Mouse (Mus musculus): ENCODE measurements around the gene Fam83g. TPM values are rescaled to one million over a fixed set of nuclear protein-coding genes. Genes with fewer than 3 reads are reported as not detected.
A peak's percentile ranks its signal among the peaks of the same experiment; 100 is the strongest.

Gene Fam83g
- polyA plus RNA-seq, 1 experiment = 0.55 TPM

GRCm38 (mm10) chr11:61722077-61722476 lies 38.2 kb downstream of the Fam83g start:
- TF ChIP-seq POLR2A (IDR thresholded peaks at IDR 0.05; ENCODE audit: borderline replicate concordance, extremely low read depth, insufficient read depth, insufficient read length, poor library complexity, severe bottlenecking) = no peak
- no peak for TF ChIP-seq CTCF (IDR thresholded peaks at IDR 0.05; ENCODE audit: borderline replicate concordance, extremely low read depth, insufficient read depth, insufficient read length)
- DNase-seq (ENCODE audit: low read depth) = no peak

DNA sequence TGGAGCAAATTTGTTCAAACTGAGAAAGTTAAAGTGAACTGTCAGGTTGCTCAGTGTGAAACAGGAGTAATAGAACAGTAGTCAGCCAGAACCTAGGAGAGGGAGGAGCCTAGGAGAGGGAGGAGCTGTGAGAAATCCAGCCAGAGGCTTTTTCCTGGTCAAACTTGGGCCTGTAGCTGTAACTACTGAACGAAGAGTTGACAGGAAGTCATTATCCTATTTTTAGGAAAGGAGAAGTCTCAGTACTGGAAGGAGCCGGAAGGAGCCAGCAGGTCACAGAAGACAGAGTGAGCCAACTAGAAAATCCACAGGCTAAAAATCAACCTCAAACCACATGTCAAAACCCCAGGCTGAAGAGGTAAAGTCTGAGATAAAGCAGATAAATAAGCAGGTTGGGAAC lies 44.1 kb downstream of the Fam83g start:
- TF ChIP-seq POLR2A (IDR thresholded peaks at IDR 0.05; ENCODE audit: borderline replicate concordance, extremely low read depth, insufficient read depth, insufficient read length, poor library complexity, severe bottlenecking) (no peak), CTCF (IDR thresholded peaks at IDR 0.05; ENCODE audit: borderline replicate concordance, extremely low read depth, insufficient read depth, insufficient read length) (no peak)

DNA sequence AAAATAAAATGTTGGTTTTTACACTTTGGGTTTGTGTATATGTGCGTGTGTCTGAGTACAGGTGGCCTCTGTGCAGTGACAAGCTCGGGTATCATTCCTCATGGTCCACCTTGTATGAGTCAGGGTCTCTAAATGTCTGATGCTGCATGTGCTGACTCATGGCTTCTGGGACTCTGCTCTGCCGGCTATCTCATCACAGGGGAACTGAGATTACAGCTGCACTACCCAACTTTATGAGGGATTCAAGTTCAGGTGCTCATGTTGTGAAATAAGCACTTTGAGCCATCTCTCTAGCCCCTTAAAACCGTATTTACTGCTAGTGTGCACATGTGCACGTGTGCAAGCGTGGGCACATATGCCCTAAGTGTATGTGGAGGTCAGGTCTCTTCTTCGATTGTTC lies 48.8 kb downstream of the Fam83g start:
- DNase-seq (ENCODE audit: low read depth) = no peak
- TF ChIP-seq CTCF (IDR thresholded peaks at IDR 0.05; ENCODE audit: borderline replicate concordance, extremely low read depth, insufficient read depth, insufficient read length) (no peak), POLR2A (IDR thresholded peaks at IDR 0.05; ENCODE audit: borderline replicate concordance, extremely low read depth, insufficient read depth, insufficient read length, poor library complexity, severe bottlenecking) (no peak)

More for the DNA sequence above, 44.1 kb downstream of the Fam83g start:
- no peak for DNase-seq (ENCODE audit: low read depth)

DNA sequence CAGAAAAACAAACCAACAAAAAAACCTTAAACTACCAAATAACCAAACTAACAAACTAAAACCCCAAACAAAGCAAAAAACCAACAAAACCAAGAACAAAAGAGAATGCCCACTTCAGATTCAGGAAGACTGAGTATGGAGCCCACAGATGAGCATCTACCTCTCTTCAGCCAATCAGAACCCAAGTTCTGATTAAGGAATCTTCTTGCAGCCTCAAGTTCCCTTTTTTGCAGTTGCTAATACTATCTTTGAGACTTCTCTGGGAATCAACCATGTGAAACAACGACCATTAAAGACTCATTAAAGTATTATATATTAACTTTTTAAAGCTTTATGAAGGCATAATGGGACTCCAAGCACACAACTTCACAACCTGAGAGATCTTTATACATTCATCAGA lies 53.4 kb downstream of the Fam83g start:
- DNase-seq (ENCODE audit: low read depth) = no peak
- TF ChIP-seq POLR2A (IDR thresholded peaks at IDR 0.05; ENCODE audit: borderline replicate concordance, extremely low read depth, insufficient read depth, insufficient read length, poor library complexity, severe bottlenecking) (no peak), CTCF (IDR thresholded peaks at IDR 0.05; ENCODE audit: borderline replicate concordance, extremely low read depth, insufficient read depth, insufficient read length) (no peak)

GRCm38 (mm10) chr11:61740500-61740899 lies 56.6 kb downstream of the Fam83g start:
- DNase-seq (ENCODE audit: low read depth) = no peak

GRCm38 (mm10) chr11:61743768-61744167 lies 59.9 kb downstream of the Fam83g start:
- no peak for TF ChIP-seq CTCF (IDR thresholded peaks at IDR 0.05; ENCODE audit: borderline replicate concordance, extremely low read depth, insufficient read depth, insufficient read length)
- TF ChIP-seq POLR2A (IDR thresholded peaks at IDR 0.05; ENCODE audit: borderline replicate concordance, extremely low read depth, insufficient read depth, insufficient read length, poor library complexity, severe bottlenecking) = no peak
- peak; percentile 4 for DNase-seq (ENCODE audit: low read depth)

More at GRCm38 (mm10) chr11:61740500-61740899, 56.6 kb downstream of the Fam83g start:
- TF ChIP-seq CTCF (IDR thresholded peaks at IDR 0.05; ENCODE audit: borderline replicate concordance, extremely low read depth, insufficient read depth, insufficient read length) = no peak
- TF ChIP-seq POLR2A (IDR thresholded peaks at IDR 0.05; ENCODE audit: borderline replicate concordance, extremely low read depth, insufficient read depth, insufficient read length, poor library complexity, severe bottlenecking) = no peak

DNA sequence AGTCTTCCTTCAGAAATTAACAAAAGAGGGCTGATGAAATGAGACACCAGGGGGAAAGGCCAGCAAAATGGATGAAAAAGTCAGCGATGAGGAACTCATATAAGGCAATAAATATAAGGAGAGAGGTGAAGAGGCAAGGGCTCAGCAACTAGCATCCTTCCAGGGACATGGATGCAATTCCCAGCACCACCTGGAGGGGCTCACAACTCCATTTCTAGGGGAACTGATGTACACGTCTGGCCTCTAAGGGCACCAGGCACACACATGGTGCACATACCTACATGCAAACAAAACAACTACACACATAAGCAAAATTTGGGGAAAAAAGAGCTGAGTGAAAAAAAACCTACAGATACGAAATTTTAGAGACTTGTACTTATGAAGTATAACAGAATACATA lies 60.6 kb downstream of the Fam83g start:
- no peak for TF ChIP-seq POLR2A (IDR thresholded peaks at IDR 0.05; ENCODE audit: borderline replicate concordance, extremely low read depth, insufficient read depth, insufficient read length, poor library complexity, severe bottlenecking)
- TF ChIP-seq CTCF (IDR thresholded peaks at IDR 0.05; ENCODE audit: borderline replicate concordance, extremely low read depth, insufficient read depth, insufficient read length) = peak; percentile 41; the same call in 1 of the 2 replicates
- DNase-seq (ENCODE audit: low read depth) = no peak

- TF ChIP-seq POLR2A (IDR thresholded peaks at IDR 0.05; ENCODE audit: borderline replicate concordance, extremely low read depth, insufficient read depth, insufficient read length, poor library complexity, severe bottlenecking) (no peak), CTCF (IDR thresholded peaks at IDR 0.05; ENCODE audit: borderline replicate concordance, extremely low read depth, insufficient read depth, insufficient read length) (no peak)
- DNase-seq (ENCODE audit: low read depth) = no peak
Observed at GRCm38 (mm10) chr11:61745781-61746180, 61.9 kb downstream of the Fam83g start.

- no peak for DNase-seq (ENCODE audit: low read depth)
- TF ChIP-seq CTCF (IDR thresholded peaks at IDR 0.05; ENCODE audit: borderline replicate concordance, extremely low read depth, insufficient read depth, insufficient read length) (no peak), POLR2A (IDR thresholded peaks at IDR 0.05; ENCODE audit: borderline replicate concordance, extremely low read depth, insufficient read depth, insufficient read length, poor library complexity, severe bottlenecking) (no peak)
Observed at GRCm38 (mm10) chr11:61747161-61747560, 63.3 kb downstream of the Fam83g start.

DNA sequence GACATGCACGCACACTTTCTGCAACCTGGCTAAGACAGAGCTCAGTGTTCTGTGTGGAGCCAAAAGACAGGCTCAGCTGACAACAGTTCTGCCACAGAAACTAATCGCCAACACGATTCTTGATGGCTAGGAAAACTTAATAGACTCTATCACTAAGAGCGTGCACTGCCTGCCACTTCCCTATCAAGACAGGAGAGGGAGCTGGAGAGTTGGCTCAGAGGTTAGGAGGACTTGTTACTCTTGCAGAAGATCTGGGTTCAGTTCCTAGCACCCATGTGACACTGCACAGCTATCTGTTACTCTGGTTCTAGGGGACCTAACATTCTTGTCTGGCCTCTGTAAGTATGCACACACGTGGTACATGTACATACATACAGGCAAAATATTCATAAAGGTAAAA lies 67.7 kb downstream of the Fam83g start:
- peak; percentile 45; the same call in 1 of the 2 replicates for TF ChIP-seq CTCF (IDR thresholded peaks at IDR 0.05; ENCODE audit: borderline replicate concordance, extremely low read depth, insufficient read depth, insufficient read length)
- no peak for TF ChIP-seq POLR2A (IDR thresholded peaks at IDR 0.05; ENCODE audit: borderline replicate concordance, extremely low read depth, insufficient read depth, insufficient read length, poor library complexity, severe bottlenecking)
- peak; percentile 22 for DNase-seq (ENCODE audit: low read depth)

GRCm38 (mm10) chr11:61757151-61757550 lies 73.3 kb downstream of the Fam83g start:
- TF ChIP-seq CTCF (IDR thresholded peaks at IDR 0.05; ENCODE audit: borderline replicate concordance, extremely low read depth, insufficient read depth, insufficient read length) (no peak), POLR2A (IDR thresholded peaks at IDR 0.05; ENCODE audit: borderline replicate concordance, extremely low read depth, insufficient read depth, insufficient read length, poor library complexity, severe bottlenecking) (no peak)
- DNase-seq (ENCODE audit: low read depth) = no peak

Other genes with a start within 250 kb of the Fam83g start
- gene Rnf112, start 230.0 kb upstream of the Fam83g start, polyA plus RNA-seq (2012; rRNA removed) = 62.5 and 88.6 TPM in 2 replicates
- gene Mfap4, start 198.7 kb upstream of the Fam83g start, polyA plus RNA-seq (2012; rRNA removed) = 89.5 and 119 TPM in 2 replicates
- 108 and 140 TPM in 2 replicates for gene Mapk7, start 189.7 kb upstream of the Fam83g start, polyA plus RNA-seq (2012; rRNA removed)
- 42.6 and 60.3 TPM in 2 replicates for gene B9d1, start 178.9 kb upstream of the Fam83g start, polyA plus RNA-seq (2012; rRNA removed)
- gene Epn2, start 104.4 kb upstream of the Fam83g start, polyA plus RNA-seq (2012; rRNA removed) = 66.2 and 69.1 TPM in 2 replicates
- 4.5 and 6.0 TPM in 2 replicates for gene Grap, start 30.8 kb upstream of the Fam83g start, polyA plus RNA-seq (2012; rRNA removed)
- gene Slc5a10, start 36.7 kb downstream of the Fam83g start, polyA plus RNA-seq (2012; rRNA removed) = 0.04 and 0.11 TPM in 2 replicates
- 54.3 and 68.5 TPM in 2 replicates for gene Prpsap2, start 78.0 kb downstream of the Fam83g start, polyA plus RNA-seq (2012; rRNA removed)
- 82.7 and 97.5 TPM in 2 replicates for gene Ulk2, start 171.0 kb downstream of the Fam83g start, polyA plus RNA-seq (2012; rRNA removed)
- 15.8 and 17.1 TPM in 2 replicates for gene Akap10, start 246.2 kb downstream of the Fam83g start, polyA plus RNA-seq (2012; rRNA removed)